Mouse (Mus musculus) embryonic fibroblast, embryonic 13.5 days (primary cell): Measurements from ENCODE around the gene Magel2. TPM values are rescaled to one million over a fixed set of nuclear protein-coding genes. Genes with fewer than 3 reads are reported as not detected.

Experiments used
- H3K27ac ChIP-seq: 2 replicates; pipeline ENCODE4 v1.5.1; 2012; ENCODE audit warnings: low read length, control low read depth, inconsistent platforms; ENCODE audit not compliant: insufficient read depth
- H3K4me1 ChIP-seq: 2 replicates; pipeline ENCODE4 v1.6.1; 2011; ENCODE audit warnings: low read length; ENCODE audit not compliant: control insufficient read depth, insufficient read depth
- H3K4me3 ChIP-seq: 2 replicates; pipeline ENCODE4 v1.5.1; 2011; ENCODE audit warnings: mild to moderate bottlenecking, control low read depth, low read length; ENCODE audit not compliant: insufficient read depth
- CTCF ChIP-seq: IDR thresholded peaks from 2 replicates; pipeline ENCODE4 v1.5.1; 2011; ENCODE audit warnings: mild to moderate bottlenecking, control low read depth, low read length, moderate library complexity, borderline replicate concordance; ENCODE audit not compliant: insufficient read depth
- POLR2A ChIP-seq: IDR thresholded peaks from 2 replicates; pipeline ENCODE4 v1.6.1; 2011; ENCODE audit warnings: low read depth, mild to moderate bottlenecking, control low read depth, low read length, moderate library complexity
- polyA plus RNA-seq: library from polyadenylated mRNA; stranded (reverse); fragments of >200 nt; gene quantifications from 2 replicates; pipeline ENCODE4 v1.2.4, GENCODE M21; 2011; ENCODE audit warnings: low read depth; ENCODE audit not compliant: missing spikeins, insufficient read length

Magel2 gene
- polyA plus RNA-seq, 1 experiment: not detected

DNA sequence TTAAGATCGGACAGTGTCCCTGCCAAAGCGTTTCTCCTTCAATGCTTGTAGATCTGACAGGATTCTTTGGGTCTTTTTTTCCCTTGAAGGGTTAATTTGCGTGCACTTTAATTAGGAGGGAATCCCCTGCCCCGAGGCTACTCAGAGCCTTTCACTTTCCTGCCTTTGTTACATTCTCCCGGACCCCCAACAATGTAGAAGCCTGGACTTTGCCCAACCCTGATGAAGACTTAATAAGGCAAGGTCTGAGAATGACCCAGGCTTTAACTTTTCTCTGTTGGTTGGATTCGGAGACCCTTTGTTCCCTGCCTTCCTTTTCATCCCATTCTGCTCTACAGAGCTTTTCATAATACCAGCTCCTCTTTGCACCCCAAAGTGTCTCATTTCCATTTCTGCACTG, 43.8 kb downstream of the Magel2 start:
- TF ChIP-seq POLR2A (no peak), CTCF (no peak)
- Histone ChIP-seq H3K4me3 (no peak overlapping the region), H3K4me1 (no peaks in the 10 kb centered on the region), H3K27ac (no peak overlapping the region)

DNA sequence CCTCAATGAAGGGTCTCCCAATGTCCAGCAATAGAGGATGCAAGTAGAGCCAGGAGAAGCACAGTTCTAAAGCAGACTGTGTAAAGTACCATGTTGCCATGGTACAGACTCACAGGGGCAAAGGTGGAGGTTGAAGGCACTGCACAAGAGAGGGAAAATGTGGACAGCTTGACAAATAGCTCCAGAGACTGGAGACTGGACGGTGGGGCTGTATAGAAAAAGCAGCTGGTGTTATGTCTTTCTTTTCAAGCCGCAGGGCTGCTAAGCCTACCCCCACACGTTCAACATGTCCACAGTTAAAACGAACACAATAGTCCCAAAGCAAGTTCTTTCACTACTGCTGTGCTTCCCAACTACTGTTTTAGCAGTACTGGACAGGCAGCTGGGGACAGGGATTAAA, 46.4 kb downstream of the Magel2 start:
- TF ChIP-seq POLR2A: no peak
- TF ChIP-seq CTCF: no peak
- Histone ChIP-seq H3K4me3 (no peak overlapping the region), H3K27ac (no peak overlapping the region), H3K4me1 (no peaks in the 10 kb centered on the region)

DNA sequence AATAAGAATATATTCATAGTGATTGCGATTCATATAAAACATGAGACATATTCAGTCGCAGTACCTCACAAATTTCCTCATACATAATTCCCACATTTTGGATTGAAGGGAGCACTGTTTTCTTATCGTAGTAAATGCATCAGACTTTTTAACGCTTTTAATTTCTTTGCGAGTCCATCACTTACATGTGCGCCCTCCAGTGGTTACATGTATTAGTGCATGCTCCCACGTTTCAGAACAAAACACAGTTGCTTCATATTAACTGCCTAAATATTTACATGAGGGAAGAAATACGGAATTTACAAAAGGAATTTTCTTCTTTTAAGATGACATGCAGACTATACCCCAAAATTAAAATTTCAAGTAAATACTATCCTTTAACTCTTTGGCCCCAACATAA, 51.5 kb downstream of the Magel2 start:
- no peak overlapping the region for H3K27ac ChIP-seq
- TF ChIP-seq CTCF (no peak), POLR2A (no peak)
- no peaks in the 10 kb centered on the region for H3K4me1 ChIP-seq
- no peak overlapping the region for H3K4me3 ChIP-seq

Other genes starting within 250 kb of the Magel2 start
- 25.7 and 27.0 TPM in 2 replicates for gene Ndn, start 30.4 kb upstream of the Magel2 start, polyA plus RNA-seq
- 0.77 and 1.0 TPM in 2 replicates for gene Mkrn3, start 43.1 kb downstream of the Magel2 start, polyA plus RNA-seq
- 7.9 and 9.0 TPM in 2 replicates for gene Peg12, start 87.5 kb downstream of the Magel2 start, polyA plus RNA-seq